Mouse (Mus musculus) hindbrain, embryonic 16.5 days (tissue): ENCODE measurements at regions not wholly inside any gene's neighbourhood (a gene's known extent, or its start where the extent isn't known, plus 50 kb on each side); places are given as distances from the start of the nearest gene placed in this dataset.

Source experiments
- ATAC-seq: fragments of 200-750 bp; cut with Nextera tagmentation; 2 replicates; pipeline ENCODE4 v1.8.0; 2017; ENCODE audit warnings: moderate TSS enrichment, moderate library complexity
- H3K27ac ChIP-seq: fragments of 300-500 bp; sonication (generic); 2 replicates; pipeline ENCODE4 v1.5.1; 2014; ENCODE audit warnings: low read depth, mild to moderate bottlenecking, control low read depth, low read length, moderate library complexity
- H3K27me3 ChIP-seq: fragments of 300-500 bp; sonication (generic); replicated peaks from 2 replicates; pipeline ENCODE4 v1.6.1; 2014; ENCODE audit warnings: low read length; ENCODE audit not compliant: control insufficient read depth, insufficient read depth
- H3K36me3 ChIP-seq: fragments of 300-500 bp; sonication (generic); 2 replicates; pipeline ENCODE4 v1.6.1; 2014; ENCODE audit warnings: mild to moderate bottlenecking, low read length, moderate library complexity, mixed read lengths; ENCODE audit not compliant: control insufficient read depth, insufficient read depth
- H3K4me1 ChIP-seq: fragments of 300-500 bp; sonication (generic); 2 replicates; pipeline ENCODE4 v1.6.1; 2014; ENCODE audit warnings: low read depth, low read length; ENCODE audit not compliant: control insufficient read depth, insufficient read depth
- H3K4me2 ChIP-seq: fragments of 300-500 bp; sonication (generic); 2 replicates; pipeline ENCODE4 v1.6.1; 2014; ENCODE audit warnings: mild to moderate bottlenecking, low read length, control low read depth, moderate library complexity
- H3K4me3 ChIP-seq: fragments of 300-500 bp; sonication (generic); 2 replicates; pipeline ENCODE4 v1.5.1; 2014; ENCODE audit warnings: mild to moderate bottlenecking, low read length, control low read depth, moderate library complexity
- H3K9ac ChIP-seq: fragments of 300-500 bp; sonication (generic); 2 replicates; pipeline ENCODE4 v1.6.1; 2014; ENCODE audit warnings: low read depth, mild to moderate bottlenecking, control low read depth, low read length, moderate library complexity
- H3K9me3 ChIP-seq: fragments of 300-500 bp; sonication (generic); 2 replicates; pipeline ENCODE4 v1.6.1; 2014; ENCODE audit warnings: mild to moderate bottlenecking, low read length, moderate library complexity; ENCODE audit not compliant: control insufficient read depth
- WGBS: fragments of 180-500 bp; shearing (Covaris S2); extraction: QIAGEN DNeasy Blood & Tissue Kit; methylation state at CpG from one replicate; pipeline ENCODE4 v1.1.7; 2014; 5-methylcytosine and 5-hydroxymethylcytosine counted together

- Histone ChIP-seq H3K36me3 (no peaks in the 10 kb centered on the region), H3K4me3 (no peak overlapping the region), H3K4me2 (no peak overlapping the region), H3K27me3 (no peaks in the 10 kb centered on the region), H3K27ac (no peak overlapping the region), H3K9ac (no peak overlapping the region), H3K9me3 (no peaks in the 10 kb centered on the region), H3K4me1 (no peaks in the 10 kb centered on the region)
- 64% methylated on average over 3 of the region's 3 CpGs for WGBS
- ATAC-seq, result no peak
These were observed 564.8 kb downstream of the Ttll7 start for GRCm38 (mm10) chr3:147416926-147417325.

DNA sequence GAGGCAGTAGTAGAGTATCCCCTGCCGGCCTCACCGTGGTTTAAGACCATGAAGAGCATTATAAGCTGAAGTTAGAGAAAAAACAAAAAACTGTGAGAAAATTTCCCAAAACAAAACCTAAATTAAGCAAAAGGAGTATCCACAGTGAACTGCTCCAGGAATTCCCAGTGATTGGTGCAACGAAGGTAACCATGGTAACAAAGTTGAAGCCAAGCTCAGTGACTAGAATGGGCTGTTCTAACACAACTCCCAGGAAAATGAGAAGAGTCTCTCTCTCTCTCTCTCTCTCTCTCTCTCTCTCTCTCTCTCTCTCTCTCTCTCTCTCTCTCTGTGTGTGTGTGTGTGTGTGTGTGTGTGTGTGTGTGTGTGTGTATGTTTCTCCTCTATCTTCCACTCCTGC, 567.0 kb downstream of the Ttll7 start:
- H3K4me1 ChIP-seq, result no peaks in the 10 kb centered on the region; the same call in 1 of the 2 replicates
- no peak overlapping the region for H3K4me2 ChIP-seq
- H3K36me3 ChIP-seq, result no peaks in the 10 kb centered on the region
- no peak overlapping the region for H3K27ac ChIP-seq
- no peak overlapping the region for H3K9ac ChIP-seq
- H3K27me3 ChIP-seq, result no peaks in the 10 kb centered on the region
- no peak overlapping the region for H3K4me3 ChIP-seq
- WGBS, result 38% methylated on average over 3 of the region's 3 CpGs
- no peaks in the 10 kb centered on the region for H3K9me3 ChIP-seq
- peak; percentile 80; the same call in 1 of the 2 replicates for ATAC-seq

GRCm38 (mm10) chr3:147422196-147422595, 570.0 kb downstream of the Ttll7 start:
- WGBS, result 69% methylated on average over 5 of the region's 5 CpGs
- no peak for ATAC-seq

GRCm38 (mm10) chr3:147423895-147424575, 571.9 kb downstream of the Ttll7 start:
- no peak overlapping the region for H3K4me2 ChIP-seq
- no peaks in the 10 kb centered on the region for H3K27me3 ChIP-seq
- H3K27ac ChIP-seq, result no peak overlapping the region
- ATAC-seq, result no peak
- H3K4me3 ChIP-seq, result no peak overlapping the region
- no peak overlapping the region for H3K9ac ChIP-seq
- H3K9me3 ChIP-seq, result no peaks in the 10 kb centered on the region; the same call in 1 of the 2 replicates
- H3K4me1 ChIP-seq, result no peaks in the 10 kb centered on the region; the same call in 1 of the 2 replicates
- WGBS, result 16% methylated on average over 2 of the region's 2 CpGs
- H3K36me3 ChIP-seq, result no peaks in the 10 kb centered on the region

More at GRCm38 (mm10) chr3:147422196-147422595, 570.0 kb downstream of the Ttll7 start:
- Histone ChIP-seq H3K9ac (no peak overlapping the region), H3K4me2 (no peak overlapping the region), H3K27me3 (no peaks in the 10 kb centered on the region), H3K9me3 (no peaks in the 10 kb centered on the region; the same call in 1 of the 2 replicates), H3K4me3 (no peak overlapping the region), H3K4me1 (no peaks in the 10 kb centered on the region; the same call in 1 of the 2 replicates), H3K27ac (no peak overlapping the region), H3K36me3 (no peaks in the 10 kb centered on the region)

- no peaks in the 10 kb centered on the region; the same call in 1 of the 2 replicates for H3K4me1 ChIP-seq
- no peak overlapping the region for H3K27ac ChIP-seq
- H3K36me3 ChIP-seq, result no peaks in the 10 kb centered on the region
- H3K9ac ChIP-seq, result no peak overlapping the region
- WGBS, result 45% methylated on average over 10 of the region's 10 CpGs
- no peak for ATAC-seq
- no peaks in the 10 kb centered on the region; the same call in 1 of the 2 replicates for H3K9me3 ChIP-seq
- no peak overlapping the region for H3K4me2 ChIP-seq
- H3K27me3 ChIP-seq, result no peaks in the 10 kb centered on the region
- H3K4me3 ChIP-seq, result no peak overlapping the region
These were observed 576.7 kb downstream of the Ttll7 start for GRCm38 (mm10) chr3:147428837-147429236.

GRCm38 (mm10) chr3:147442925-147443690, 590.9 kb downstream of the Ttll7 start:
- H3K4me3 ChIP-seq, result no peak overlapping the region
- no peak for ATAC-seq
- no peak overlapping the region for H3K9ac ChIP-seq
- H3K9me3 ChIP-seq, result no peaks in the 10 kb centered on the region
- no peak overlapping the region for H3K27ac ChIP-seq
- no peaks in the 10 kb centered on the region for H3K4me1 ChIP-seq
- H3K4me2 ChIP-seq, result no peak overlapping the region
- H3K27me3 ChIP-seq, result no peaks in the 10 kb centered on the region
- WGBS, result 55% methylated on average over 5 of the region's 5 CpGs
- H3K36me3 ChIP-seq, result no peaks in the 10 kb centered on the region

DNA sequence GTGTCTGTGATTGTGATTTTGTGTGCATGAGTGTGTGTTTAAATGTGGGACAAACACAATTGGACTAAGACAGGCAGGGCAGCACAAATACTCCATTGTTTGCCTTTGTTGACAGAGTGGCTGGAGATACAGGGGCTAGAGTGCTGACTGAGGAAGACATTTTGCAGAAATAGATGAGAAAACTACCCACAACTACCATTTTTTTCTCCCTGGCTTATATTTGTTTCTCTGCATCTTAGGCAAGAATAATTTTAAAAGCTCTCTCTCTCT, 591.5 kb downstream of the Ttll7 start:
- Histone ChIP-seq H3K9me3 (no peaks in the 10 kb centered on the region), H3K4me2 (no peak overlapping the region), H3K36me3 (no peaks in the 10 kb centered on the region), H3K27ac (no peak overlapping the region), H3K4me1 (no peaks in the 10 kb centered on the region), H3K4me3 (no peak overlapping the region), H3K27me3 (no peaks in the 10 kb centered on the region), H3K9ac (no peak overlapping the region)
- ATAC-seq, result no peak

GRCm38 (mm10) chr3:147444005-147444763, 592.0 kb downstream of the Ttll7 start:
- no peaks in the 10 kb centered on the region for H3K27me3 ChIP-seq
- WGBS, result 65% methylated on average over 10 of the region's 10 CpGs
- H3K9me3 ChIP-seq, result no peaks in the 10 kb centered on the region
- H3K9ac ChIP-seq, result no peak overlapping the region
- H3K27ac ChIP-seq, result no peak overlapping the region
- H3K4me3 ChIP-seq, result no peak overlapping the region
- H3K4me2 ChIP-seq, result no peak overlapping the region
- H3K36me3 ChIP-seq, result no peaks in the 10 kb centered on the region
- no peaks in the 10 kb centered on the region for H3K4me1 ChIP-seq
- ATAC-seq, result no peak
